Comparison of ENCODE assay signal across 9 mouse cellular contexts in the genomic region with DNA sequence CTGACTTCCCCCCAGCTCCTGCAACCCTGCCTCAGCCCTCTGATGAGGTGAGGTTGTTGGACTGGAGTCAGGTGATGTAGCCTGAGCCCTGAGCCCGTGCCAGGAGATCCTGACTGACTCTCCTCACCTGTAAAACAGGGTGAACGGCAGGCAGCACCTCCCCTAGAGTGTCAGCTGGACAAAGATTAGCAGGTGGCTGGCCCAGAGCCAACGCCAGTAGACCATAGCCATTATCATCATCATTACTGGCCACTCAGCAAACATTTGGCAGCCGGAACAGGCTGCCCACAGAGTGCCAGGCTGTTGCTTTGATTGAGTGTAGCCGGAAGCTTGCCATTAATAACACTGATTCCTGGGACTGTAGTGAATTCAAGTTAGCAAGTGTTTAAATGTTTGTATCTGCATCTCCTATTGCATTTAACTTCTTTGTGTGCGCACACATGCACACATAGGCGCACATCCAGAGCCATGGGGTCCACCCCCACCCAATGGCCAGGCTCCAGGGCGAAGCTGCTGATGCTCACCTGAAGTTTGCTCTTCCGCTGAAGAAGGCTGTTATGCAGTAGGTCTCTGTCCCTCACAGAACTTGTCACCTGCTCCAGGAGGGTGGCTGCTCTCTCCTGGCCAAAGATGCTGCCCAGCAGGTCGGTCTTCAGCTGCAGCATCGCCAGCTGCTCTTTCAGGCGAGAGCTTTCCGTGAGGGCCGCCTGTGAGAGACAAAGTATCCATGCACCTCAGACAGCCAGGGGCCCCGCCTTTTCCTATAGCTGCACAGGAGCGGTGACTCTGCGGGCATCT. TPM values are rescaled to one million over a fixed set of nuclear protein-coding genes. Genes with fewer than 3 reads are reported as not detected.
DNase-seq lines count a peak whose midpoint lies in the region; ATAC-seq and TF ChIP-seq lines count a peak whose summit lies in the region.
"Had no signal": no experiment of that assay in that cellular context is flagged by ENCODE, and none has a peak within 500 bp of the region (broad histone marks: within the 10 kb centered on the region; RNA-seq: fewer than 3 reads in every experiment).

No protein-coding gene starts in this region.

- no peak for DNase-seq in hindbrain, embryonic 10.5 days (ENCODE audit: low spot score)
- DNase-seq in urinary bladder, postnatal 14 days (ENCODE audit: low spot score), result peak; percentile 75
- DNase-seq in urinary bladder, adult 2 months (ENCODE audit: low spot score), result no peak
- peak; percentile 80 for DNase-seq in kidney, adult 18-20 months
- peak; percentile 91 for DNase-seq in stomach, postnatal 0 days (ENCODE audit: low spot score)
- no peak for DNase-seq in yolk sac, embryonic 10.5 days (ENCODE audit: low spot score)
- no peak for DNase-seq in midbrain, embryonic 10.5 days (ENCODE audit: low spot score)

- ATAC-seq in hindbrain, embryonic 13.5 days (ENCODE audit: low FRiP score), result no peak; the same call in 1 of the 2 replicates
- ATAC-seq in stomach, postnatal 0 days (ENCODE audit: low FRiP score, low TSS enrichment), result peak; percentile 92

- TF ChIP-seq CTCF in stomach, postnatal 0 days (IDR thresholded peaks at IDR 0.05; ENCODE audit: low read depth), result no peak

- H3K36me3 ChIP-seq in hindbrain, embryonic 13.5 days, result no peaks in the 10 kb centered on the region
- no peaks in the 10 kb centered on the region for H3K36me3 ChIP-seq in hindbrain, embryonic 10.5 days
- H3K36me3 ChIP-seq in stomach, postnatal 0 days (ENCODE audit: control insufficient read depth, insufficient read depth, low read length), result no peaks in the 10 kb centered on the region
- H3K36me3 ChIP-seq in midbrain, embryonic 10.5 days, result no peaks in the 10 kb centered on the region
- H3K36me3 ChIP-seq: limb, embryonic 12.5 days had no signal

- peaks cover 13% of the 10 kb centered on the region for H3K4me1 ChIP-seq in hindbrain, embryonic 13.5 days (replicated peaks)
- H3K4me1 ChIP-seq in hindbrain, embryonic 10.5 days (replicated peaks), result 0 out of 2 replicates have a peak, but pooled peaks cover 9% of the 10 kb centered on the region
- H3K4me1 ChIP-seq in stomach, postnatal 0 days (replicated peaks; ENCODE audit: control insufficient read depth, insufficient read depth), result no peaks in the 10 kb centered on the region
- H3K4me1 ChIP-seq in midbrain, embryonic 10.5 days, result no peaks in the 10 kb centered on the region
- H3K4me1 ChIP-seq: limb, embryonic 12.5 days had no signal

- no peak for TF ChIP-seq EP300 in stomach, postnatal 0 days (optimal IDR thresholded peaks at IDR 0.05)

- H3K4me2 ChIP-seq in hindbrain, embryonic 13.5 days, result no peak overlapping the region
- H3K4me2 ChIP-seq in stomach, postnatal 0 days (replicated peaks; ENCODE audit: low read depth), result no peak overlapping the region
- H3K4me2 ChIP-seq: limb, embryonic 12.5 days had no signal

- H3K9me3 ChIP-seq in hindbrain, embryonic 13.5 days, result no peaks in the 10 kb centered on the region
- no peaks in the 10 kb centered on the region for H3K9me3 ChIP-seq in hindbrain, embryonic 10.5 days
- H3K9me3 ChIP-seq in stomach, postnatal 0 days (ENCODE audit: control insufficient read depth, low read length), result no peaks in the 10 kb centered on the region
- H3K9me3 ChIP-seq in midbrain, embryonic 10.5 days (replicated peaks), result no peaks in the 10 kb centered on the region
- H3K9me3 ChIP-seq: limb, embryonic 12.5 days had no signal

- H3K27me3 ChIP-seq in hindbrain, embryonic 13.5 days, result peaks cover 18% of the 10 kb centered on the region
- H3K27me3 ChIP-seq in hindbrain, embryonic 10.5 days (ENCODE audit: insufficient read depth, poor library complexity, severe bottlenecking), result no peaks in the 10 kb centered on the region
- H3K27me3 ChIP-seq in stomach, postnatal 0 days (ENCODE audit: control insufficient read depth, insufficient read depth, low read length), result no peaks in the 10 kb centered on the region
- H3K27me3 ChIP-seq in midbrain, embryonic 10.5 days (ENCODE audit: low read depth, poor library complexity, severe bottlenecking), result no peaks in the 10 kb centered on the region
- H3K27me3 ChIP-seq: limb, embryonic 12.5 days had no signal

- H3K9ac ChIP-seq in hindbrain, embryonic 13.5 days, result no peak overlapping the region
- H3K9ac ChIP-seq in stomach, postnatal 0 days (ENCODE audit: low read length), result no peak overlapping the region
- H3K9ac ChIP-seq: limb, embryonic 12.5 days had no signal

- no peak overlapping the region for H3K4me3 ChIP-seq in hindbrain, embryonic 13.5 days
- H3K4me3 ChIP-seq in hindbrain, embryonic 10.5 days, result no peak overlapping the region
- H3K4me3 ChIP-seq in stomach, postnatal 0 days (ENCODE audit: low read depth, low read length), result no peak overlapping the region
- H3K4me3 ChIP-seq in midbrain, embryonic 10.5 days, result no peak overlapping the region
- H3K4me3 ChIP-seq: limb, embryonic 12.5 days had no signal

- H3K27ac ChIP-seq in hindbrain, embryonic 13.5 days, result 0 out of 2 replicates have a peak overlapping the region, but pooled peaks have one; percentile 3
- H3K27ac ChIP-seq in hindbrain, embryonic 10.5 days, result no peak overlapping the region
- no peak overlapping the region for H3K27ac ChIP-seq in stomach, postnatal 0 days (replicated peaks)
- H3K27ac ChIP-seq in midbrain, embryonic 10.5 days (replicated peaks), result no peak overlapping the region
- H3K27ac ChIP-seq: limb, embryonic 12.5 days had no signal

- 63% methylated on average over 17 of the region's 17 CpGs for WGBS in hindbrain, embryonic 13.5 days
- WGBS in hindbrain, embryonic 10.5 days, result 71% methylated on average over 17 of the region's 17 CpGs
- WGBS in stomach, postnatal 0 days, result 58% methylated on average over 17 of the region's 17 CpGs
- 72% methylated on average over 17 of the region's 17 CpGs for WGBS in midbrain, embryonic 10.5 days

RNA-seq across cellular contexts. Expression of a gene that starts 54.4 kb away (rescaled TPM):
- polyA plus RNA-seq in hindbrain, embryonic 13.5 days (2015; fragmentation: Nextera tagmentation; extraction: Ambion mirVana), result 0.25 and 0.31 TPM in 2 replicates
- polyA plus RNA-seq in hindbrain, embryonic 10.5 days (2016; fragmentation: Nextera tagmentation; extraction: Ambion mirVana), result 0.09 and 0.15 TPM in 2 replicates
- 3.0 and 5.3 TPM in 2 replicates for polyA plus RNA-seq in urinary bladder, adult 2 months (2012; rRNA removed)
- polyA plus RNA-seq in stomach, postnatal 0 days (2015; fragmentation: Nextera tagmentation; extraction: Ambion mirVana), result 0.62 and 0.72 TPM in 2 replicates
- polyA plus RNA-seq in midbrain, embryonic 10.5 days (2016; fragmentation: Nextera tagmentation; extraction: Ambion mirVana), result 0.10 and 0.14 TPM in 2 replicates

Comparison
In these comparisons a context has a peak if more than half of its experiments do, and no peak if none do; other contexts are left out.
1. DNase-seq: peak in urinary bladder, postnatal 14 days (single experiment), kidney, adult 18-20 months (single experiment) and stomach, postnatal 0 days (single experiment); none in hindbrain, embryonic 10.5 days (single experiment), urinary bladder, adult 2 months (single experiment), yolk sac, embryonic 10.5 days (single experiment) and midbrain, embryonic 10.5 days (single experiment).